Mouse (Mus musculus): ENCODE measurements around the gene Sh2d3c.

Gene Sh2d3c

GRCm38 (mm10) chr2:32791297-32791696, 70.4 kb downstream of the Sh2d3c start:
- no peak for DNase-seq (ENCODE audit: low read depth)

GRCm38 (mm10) chr2:32795748-32796418, 75.0 kb downstream of the Sh2d3c start:
- DNase-seq (ENCODE audit: low read depth) = no peak

GRCm38 (mm10) chr2:32798251-32798962, 77.6 kb downstream of the Sh2d3c start:
- no peak for DNase-seq (ENCODE audit: low read depth)

Data from c-Kit-positive CD71-positive TER-119-negative erythroid progenitor cells, embryonic 14.5 days (primary cell).